Mouse (Mus musculus) lung, adult 2 months (tissue): ENCODE data around the gene Ampd3.

Experiments used
- CTCF ChIP-seq: fragments of 200-500 bp; IDR thresholded peaks from 2 replicates; pipeline ENCODE4 v1.5.1; 2011; ENCODE audit warnings: mild to moderate bottlenecking, low read length, control low read depth; ENCODE audit not compliant: insufficient read depth
- POLR2A ChIP-seq: fragments of 200-500 bp; IDR thresholded peaks from 2 replicates; pipeline ENCODE4 v1.6.1; 2011; ENCODE audit warnings: low read depth, mild to moderate bottlenecking, control low read depth, low read length, borderline replicate concordance; ENCODE audit errors: extremely low read depth

- no peak for TF ChIP-seq POLR2A
- no peak for TF ChIP-seq CTCF
Observed at GRCm38 (mm10) chr7:110803131-110803530, 35.1 kb downstream of the Ampd3 start.
